Mouse (Mus musculus) retina, postnatal 1 day (tissue): ENCODE measurements around the gene Washc4.

Experiments
- DNase-seq: peaks from one replicate; pipeline ENCODE4 v3.0.0-alpha.2; 2012

Washc4 gene

GRCm38 (mm10) chr10:83603956-83604564 lies 60.5 kb downstream of the Washc4 start:
- no peak for DNase-seq

GRCm38 (mm10) chr10:83605637-83606183 lies 62.2 kb downstream of the Washc4 start:
- DNase-seq, result peak; percentile 80

GRCm38 (mm10) chr10:83607111-83607510 lies 63.6 kb downstream of the Washc4 start:
- DNase-seq, result no peak

- no peak for DNase-seq
Observed at GRCm38 (mm10) chr10:83608596-83608995, 65.0 kb downstream of the Washc4 start.

- no peak for DNase-seq
Observed at GRCm38 (mm10) chr10:83610518-83610917, 67.0 kb downstream of the Washc4 start.

- no peak for DNase-seq
Observed at GRCm38 (mm10) chr10:83611863-83612262, 68.3 kb downstream of the Washc4 start.

GRCm38 (mm10) chr10:83612648-83613215 lies 69.2 kb downstream of the Washc4 start:
- no peak for DNase-seq

- peak; percentile 60 for DNase-seq
Observed at GRCm38 (mm10) chr10:83617366-83617765, 73.8 kb downstream of the Washc4 start.

GRCm38 (mm10) chr10:83618819-83619440 lies 75.4 kb downstream of the Washc4 start:
- no peak for DNase-seq

- no peak for DNase-seq
Observed at GRCm38 (mm10) chr10:83620350-83621055, 77.0 kb downstream of the Washc4 start.

GRCm38 (mm10) chr10:83624065-83624464 lies 80.5 kb downstream of the Washc4 start:
- no peak for DNase-seq

GRCm38 (mm10) chr10:83624841-83625240 lies 81.3 kb downstream of the Washc4 start:
- DNase-seq, result no peak

- DNase-seq, result no peak
Observed at GRCm38 (mm10) chr10:83627113-83627687, 83.6 kb downstream of the Washc4 start.

GRCm38 (mm10) chr10:83628241-83628640 lies 84.7 kb downstream of the Washc4 start:
- DNase-seq, result no peak

- DNase-seq, result no peak
Observed at GRCm38 (mm10) chr10:83629190-83629781, 85.7 kb downstream of the Washc4 start.

GRCm38 (mm10) chr10:83629878-83630277 lies 86.3 kb downstream of the Washc4 start:
- no peak for DNase-seq

GRCm38 (mm10) chr10:83630899-83631298 lies 87.3 kb downstream of the Washc4 start:
- DNase-seq, result no peak

GRCm38 (mm10) chr10:83631775-83632174 lies 88.2 kb downstream of the Washc4 start:
- DNase-seq, result no peak

GRCm38 (mm10) chr10:83632806-83633374 lies 89.3 kb downstream of the Washc4 start:
- DNase-seq, result no peak

- peak; percentile 65 for DNase-seq
Observed at GRCm38 (mm10) chr10:83634461-83634860, 90.9 kb downstream of the Washc4 start.

GRCm38 (mm10) chr10:83636191-83636590 lies 92.6 kb downstream of the Washc4 start:
- DNase-seq, result no peak

GRCm38 (mm10) chr10:83637295-83637694 lies 93.7 kb downstream of the Washc4 start:
- DNase-seq, result peak; percentile 46
